Mouse (Mus musculus): ENCODE data around the gene Zfp282.
"Not testable (repeated sequence)": the region's sequence is repeated elsewhere in the genome, so short reads cannot be mapped to it uniquely, and the experiment has no call there.

Gene Zfp282

GRCm38 (mm10) chr6:47877058-47877457 lies at the start of gene Zfp282:
Gene Zfp282, plus strand, starts transcription at chr6:47877204.
- no peak for DNase-seq

GRCm38 (mm10) chr6:47827462-47827861 lies 49.5 kb upstream of the Zfp282 start:
- DNase-seq: no peak

GRCm38 (mm10) chr6:47828950-47829349 lies 48.1 kb upstream of the Zfp282 start:
- peak; percentile 65 for DNase-seq

GRCm38 (mm10) chr6:47830104-47831078 lies 46.6 kb upstream of the Zfp282 start, which contains the start of gene Zfp786:
Gene Zfp786, minus strand, starts transcription at chr6:47830867.
- peak; percentile 96 for DNase-seq

- DNase-seq: no peak
Measured at GRCm38 (mm10) chr6:47832220-47832619, 44.8 kb upstream of the Zfp282 start.

GRCm38 (mm10) chr6:47835482-47835983 lies 41.5 kb upstream of the Zfp282 start, which contains the start of gene Zfp398:
Gene Zfp398, plus strand, starts transcription at chr6:47835661.
- DNase-seq: peak; percentile 97

- peak; percentile 70 for DNase-seq
Measured at GRCm38 (mm10) chr6:47835984-47836521, 41.0 kb upstream of the Zfp282 start.

- DNase-seq: no peak
Measured at GRCm38 (mm10) chr6:47837630-47838029, 39.4 kb upstream of the Zfp282 start.

- DNase-seq: no peak
Measured at GRCm38 (mm10) chr6:47841077-47841476, 35.9 kb upstream of the Zfp282 start.

- DNase-seq: no peak
Measured at GRCm38 (mm10) chr6:47841831-47842230, 35.2 kb upstream of the Zfp282 start.

- DNase-seq: no peak
Measured at GRCm38 (mm10) chr6:47842337-47842736, 34.7 kb upstream of the Zfp282 start.

GRCm38 (mm10) chr6:47845779-47846178 lies 31.2 kb upstream of the Zfp282 start:
- no peak for DNase-seq

GRCm38 (mm10) chr6:47857241-47857640 lies 19.8 kb upstream of the Zfp282 start:
- DNase-seq: no peak

- DNase-seq: not testable (repeated sequence)
Measured at GRCm38 (mm10) chr6:47857729-47858128, 19.3 kb upstream of the Zfp282 start.

GRCm38 (mm10) chr6:47872266-47872665 lies 4.7 kb upstream of the Zfp282 start:
- DNase-seq: no peak

- peak; percentile 96 for DNase-seq
Measured at GRCm38 (mm10) chr6:47877461-47878132, 593 bp downstream of the Zfp282 start.

GRCm38 (mm10) chr6:47878133-47878514 lies 1.1 kb downstream of the Zfp282 start:
- DNase-seq: no peak

- DNase-seq: peak; percentile 2
Measured at GRCm38 (mm10) chr6:47878593-47878992, 1.6 kb downstream of the Zfp282 start.

GRCm38 (mm10) chr6:47879049-47879716 lies 2.2 kb downstream of the Zfp282 start:
- no peak for DNase-seq

- no peak for DNase-seq
Measured at GRCm38 (mm10) chr6:47880166-47880565, 3.2 kb downstream of the Zfp282 start.

- DNase-seq: no peak
Measured at GRCm38 (mm10) chr6:47888812-47889383, 11.9 kb downstream of the Zfp282 start.

- no peak for DNase-seq
Measured at GRCm38 (mm10) chr6:47899416-47899815, 22.4 kb downstream of the Zfp282 start.
